In genomic region chr19:23225065-23225464, GRCm38 (mm10) we compare ENCODE assay signal across 8 mouse cellular contexts. TPM values are rescaled to one million over a fixed set of nuclear protein-coding genes. Genes with fewer than 3 reads are reported as not detected.
DNase-seq lines count a peak whose midpoint lies in the region; TF ChIP-seq lines count a peak whose summit lies in the region.

No protein-coding gene starts in this region.

- TF ChIP-seq POLR2A in cortical plate, adult 2 months (IDR thresholded peaks at IDR 0.05; ENCODE audit: extremely low read depth, insufficient read depth, low read length) = no peak

- H3K4me1 ChIP-seq in cortical plate, adult 2 months (ENCODE audit: control insufficient read depth, insufficient read depth, low read length) = no peaks in the 10 kb centered on the region

- peak; percentile 28 to 80 for DNase-seq in frontal cortex, adult 2 months (ENCODE audit: extremely low spot score in 1 of 2, low spot score in 1 of 2)
- DNase-seq in frontal cortex, postnatal 25 days (ENCODE audit: low spot score in 2 of 2) = no peak
- peak; percentile 10 for DNase-seq in ovary, postnatal 14 days (ENCODE audit: low spot score)
- DNase-seq in ovary, postnatal 10 days (ENCODE audit: low spot score) = no peak
- peak; percentile 50 for DNase-seq in lung, postnatal 25 days (ENCODE audit: low spot score)
- no peak for DNase-seq in natural killer cell, adult 2 months (ENCODE audit: low spot score in 2 of 2)
- DNase-seq in spleen, postnatal 10 days (ENCODE audit: low spot score in 2 of 2) = no peak

- no peak overlapping the region for H3K27ac ChIP-seq in cortical plate, adult 2 months (ENCODE audit: insufficient read depth, low read length)

- peak; percentile 16; the same call in 1 of the 2 replicates for TF ChIP-seq CTCF in cortical plate, adult 2 months (IDR thresholded peaks at IDR 0.05; ENCODE audit: extremely low read depth, insufficient read depth, low read length)

- H3K4me3 ChIP-seq in cortical plate, adult 2 months (ENCODE audit: insufficient read depth, low read length) = no peak overlapping the region

RNA-seq across cellular contexts. Expression of gene Smc5, which starts 48.6 kb away (rescaled TPM):
- polyA plus RNA-seq in frontal cortex, adult 2 months (2012; rRNA removed) = 41.2 and 41.8 TPM in 2 replicates
- polyA plus RNA-seq in cortical plate, adult 2 months (2012; rRNA removed) = 37.2 and 40.6 TPM in 2 replicates

Comparison
In these comparisons a context has a peak if more than half of its experiments do, and no peak if none do; other contexts are left out.
1. DNase-seq: peak in frontal cortex, adult 2 months (2 of 2), ovary, postnatal 14 days (single experiment) and lung, postnatal 25 days (single experiment); none in frontal cortex, postnatal 25 days (0 of 2), ovary, postnatal 10 days (single experiment), natural killer cell, adult 2 months (0 of 2) and spleen, postnatal 10 days (0 of 2).